9 mouse cellular contexts compared by ENCODE assay signal in the genomic region with DNA sequence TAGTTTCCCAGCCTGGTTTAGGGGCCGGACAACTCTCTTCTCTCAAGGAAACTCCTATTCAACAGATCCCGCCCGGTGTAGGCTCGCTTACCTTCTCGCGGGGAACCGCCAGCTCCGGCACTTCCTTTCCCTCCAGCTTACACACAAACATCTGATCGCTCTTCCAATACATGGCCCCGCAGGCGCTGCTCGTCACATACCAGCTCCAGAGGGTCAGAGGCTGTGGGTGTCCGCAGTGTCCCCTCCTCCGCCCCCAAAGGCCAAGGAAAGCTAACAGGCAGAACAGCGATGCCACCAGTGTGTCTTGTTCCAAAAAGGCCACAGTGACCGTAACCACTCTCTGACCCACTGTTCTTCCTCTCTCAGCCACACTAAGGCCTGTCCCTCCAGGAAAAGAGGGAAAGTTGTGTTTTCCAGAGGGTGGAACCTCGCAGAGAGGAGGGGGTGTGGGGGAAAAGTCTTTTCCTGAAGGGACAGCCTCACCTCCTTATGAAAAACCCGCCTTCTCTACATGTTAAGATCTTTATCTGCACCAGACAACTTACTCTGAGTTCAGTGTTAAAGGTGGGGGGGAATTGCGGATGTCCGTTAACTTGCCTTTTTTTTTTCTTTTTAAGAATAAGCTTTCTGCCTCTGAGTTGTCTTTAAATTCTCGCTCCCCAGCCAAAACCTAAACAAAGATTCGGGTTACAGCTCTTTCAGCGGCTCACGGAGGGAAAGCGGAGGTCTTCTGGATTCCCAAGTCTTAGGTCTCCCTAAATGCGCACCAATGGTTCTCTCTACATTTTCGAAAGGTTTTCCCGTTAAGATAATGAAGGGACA. TPM values are rescaled to one million over a fixed set of nuclear protein-coding genes. Genes with fewer than 3 reads are reported as not detected.
DNase-seq lines count a peak whose midpoint lies in the region; ATAC-seq and TF ChIP-seq lines count a peak whose summit lies in the region.
"Had no signal": no experiment of that assay in that cellular context is flagged by ENCODE, and none has a peak within 500 bp of the region (broad histone marks: within the 10 kb centered on the region; RNA-seq: fewer than 3 reads in every experiment).

A gene (minus strand): TSS at position 479 of the 822 bp plus-strand sequence.

- no peak within 1 kb of the TSS for H3K27ac ChIP-seq in gastrocnemius, adult 2 months
- H3K27ac ChIP-seq in forebrain, embryonic 16.5 days (ENCODE audit: low read length), result peak within 1 kb of the TSS; percentile 30; the same call in 1 of the 2 replicates
- H3K27ac ChIP-seq in intestine, postnatal 0 days (ENCODE audit: low read depth, low read length), result no peak within 1 kb of the TSS
- H3K27ac ChIP-seq in neural tube, embryonic 12.5 days, result no peak within 1 kb of the TSS

- peak within 1 kb of the TSS; percentile 62 for H3K4me3 ChIP-seq in gastrocnemius, adult 2 months
- H3K4me3 ChIP-seq in forebrain, embryonic 16.5 days (replicated peaks; ENCODE audit: low read length), result peak within 1 kb of the TSS; percentile 29
- H3K4me3 ChIP-seq in intestine, postnatal 0 days (ENCODE audit: low read depth, low read length), result peak within 1 kb of the TSS; percentile 33
- H3K4me3 ChIP-seq in neural tube, embryonic 12.5 days, result peak within 1 kb of the TSS; percentile 5

- peak within 1 kb of the TSS; percentile 26 for H3K4me2 ChIP-seq in forebrain, embryonic 16.5 days (ENCODE audit: low read length)
- peak within 1 kb of the TSS; percentile 47 for H3K4me2 ChIP-seq in intestine, postnatal 0 days (replicated peaks; ENCODE audit: low read depth)
- peak within 1 kb of the TSS; percentile 39 for H3K4me2 ChIP-seq in neural tube, embryonic 12.5 days (replicated peaks)

- intact Hi-C loops in gastrocnemius, adult 2 months (cut with DNase I), result loop anchor here (5.0 kb wide), 1 partner anchor 242 kb away; no protein-coding TSS in a partner anchor
- intact Hi-C loops in gastrocnemius, postnatal 14 days (cut with DNase I; ENCODE audit: low total_unique reads), result no loop called here

- H3K4me1 ChIP-seq in forebrain, embryonic 16.5 days (replicated peaks; ENCODE audit: control insufficient read depth, insufficient read depth, low read length), result peaks cover 30% of the 10 kb centered on the region
- peaks cover 8% of the 10 kb centered on the region; the same call in 1 of the 2 replicates for H3K4me1 ChIP-seq in intestine, postnatal 0 days (replicated peaks; ENCODE audit: control insufficient read depth, insufficient read depth, low read length)
- peaks cover 22% of the 10 kb centered on the region for H3K4me1 ChIP-seq in neural tube, embryonic 12.5 days

- H3K9me3 ChIP-seq in forebrain, embryonic 16.5 days (ENCODE audit: control insufficient read depth, low read length), result no peaks in the 10 kb centered on the region
- no peaks in the 10 kb centered on the region for H3K9me3 ChIP-seq in intestine, postnatal 0 days (ENCODE audit: control insufficient read depth)
- H3K9me3 ChIP-seq in neural tube, embryonic 12.5 days, result no peaks in the 10 kb centered on the region

- TF ChIP-seq CTCF in gastrocnemius, adult 2 months (IDR thresholded peaks at IDR 0.05), result no peak
- no peak for TF ChIP-seq CTCF in intestine, postnatal 0 days (IDR thresholded peaks at IDR 0.05; ENCODE audit: low read depth)

- peaks cover 47% of the 10 kb centered on the region for H3K27me3 ChIP-seq in forebrain, embryonic 16.5 days (replicated peaks; ENCODE audit: control insufficient read depth, insufficient read depth, low read length)
- peaks cover 95% of the 10 kb centered on the region for H3K27me3 ChIP-seq in intestine, postnatal 0 days (replicated peaks; ENCODE audit: control insufficient read depth, insufficient read depth, low read length)
- peaks cover 91% of the 10 kb centered on the region for H3K27me3 ChIP-seq in neural tube, embryonic 12.5 days (replicated peaks)

- WGBS in forebrain, embryonic 16.5 days, result 1% methylated on average over 28 of the region's 28 CpGs
- 3% methylated on average over 28 of the region's 28 CpGs for whole genome bisulfite sequencing in intestine, postnatal 0 days
- under 1% methylated on average over 28 of the region's 28 CpGs for WGBS in neural tube, embryonic 12.5 days

- peak within 1 kb of the TSS; percentile 30; the same call in 1 of the 2 replicates for H3K9ac ChIP-seq in forebrain, embryonic 16.5 days (replicated peaks; ENCODE audit: low read depth, low read length)
- no peak within 1 kb of the TSS for H3K9ac ChIP-seq in intestine, postnatal 0 days (ENCODE audit: low read depth, low read length)
- no peak within 1 kb of the TSS for H3K9ac ChIP-seq in neural tube, embryonic 12.5 days

- H3K36me3 ChIP-seq in forebrain, embryonic 16.5 days (ENCODE audit: control insufficient read depth, insufficient read depth), result no peaks in the 10 kb centered on the region
- H3K36me3 ChIP-seq in intestine, postnatal 0 days (ENCODE audit: control insufficient read depth, insufficient read depth), result no peaks in the 10 kb centered on the region
- no peaks in the 10 kb centered on the region for H3K36me3 ChIP-seq in neural tube, embryonic 12.5 days

- DNase-seq in gastrocnemius, adult 2 months, result peak; percentile 22
- DNase-seq in gastrocnemius, postnatal 14 days, result no peak
- peak; percentile 55 for DNase-seq in NIH3T3 (ENCODE audit: low read depth)
- no peak for DNase-seq in thymus, postnatal 36 days
- DNase-seq in cerebellum, adult 11 months, result no peak

- peak; percentile 7; the same call in 1 of the 2 replicates for ATAC-seq in forebrain, embryonic 16.5 days
- ATAC-seq in intestine, postnatal 0 days, result no peak
- ATAC-seq in neural tube, embryonic 12.5 days (ENCODE audit: low FRiP score, low read depth), result no peak

RNA-seq across cellular contexts. Expression of the gene that starts here (rescaled TPM):
- under 1 TPM in 1 of 2 experiments, not detected in 1; 0.11 TPM for total RNA-seq in gastrocnemius, adult 2 months (2021)
- under 1 TPM; 0.12 to 0.33 TPM for total RNA-seq in gastrocnemius, postnatal 14 days (2021)
- polyA plus RNA-seq in forebrain, embryonic 16.5 days (2015; fragmentation: Nextera tagmentation; extraction: Ambion mirVana), result 21.5 and 35.3 TPM in 2 replicates
- polyA plus RNA-seq in intestine, postnatal 0 days (2015; fragmentation: Nextera tagmentation; extraction: Ambion mirVana), result not detected in 2 replicates
- polyA plus RNA-seq in neural tube, embryonic 12.5 days (2016; fragmentation: Nextera tagmentation; extraction: Ambion mirVana), result 0.43 and 0.54 TPM in 2 replicates
- total RNA-seq: CH12.LX had no signal

Comparison
In these comparisons a context has a peak if more than half of its experiments do, and no peak if none do; other contexts are left out.
1. RNA of the gene that starts here (polyA plus RNA-seq): 21.5 to 35.3 TPM in forebrain, embryonic 16.5 days; 0.43 to 0.54 TPM in neural tube, embryonic 12.5 days and not detected in intestine, postnatal 0 days; every median in the first group is over 10 times any median in the second.
2. Peak in DNase-seq and H3K4me3 ChIP-seq in gastrocnemius, adult 2 months; RNA of the gene not detected or under 1 TPM.
3. H3K4me3 ChIP-seq: peak in every context shown above with its lines; median percentile 62 in gastrocnemius, adult 2 months; 33 in intestine, postnatal 0 days; 29 in forebrain, embryonic 16.5 days; 5 in neural tube, embryonic 12.5 days.
4. Peak in every context shown above with its lines, with median percentiles within 50 percentile points of each other: H3K4me2 ChIP-seq.